Mouse (Mus musculus): ENCODE results near the gene Vegfb.

Gene Vegfb

DNA sequence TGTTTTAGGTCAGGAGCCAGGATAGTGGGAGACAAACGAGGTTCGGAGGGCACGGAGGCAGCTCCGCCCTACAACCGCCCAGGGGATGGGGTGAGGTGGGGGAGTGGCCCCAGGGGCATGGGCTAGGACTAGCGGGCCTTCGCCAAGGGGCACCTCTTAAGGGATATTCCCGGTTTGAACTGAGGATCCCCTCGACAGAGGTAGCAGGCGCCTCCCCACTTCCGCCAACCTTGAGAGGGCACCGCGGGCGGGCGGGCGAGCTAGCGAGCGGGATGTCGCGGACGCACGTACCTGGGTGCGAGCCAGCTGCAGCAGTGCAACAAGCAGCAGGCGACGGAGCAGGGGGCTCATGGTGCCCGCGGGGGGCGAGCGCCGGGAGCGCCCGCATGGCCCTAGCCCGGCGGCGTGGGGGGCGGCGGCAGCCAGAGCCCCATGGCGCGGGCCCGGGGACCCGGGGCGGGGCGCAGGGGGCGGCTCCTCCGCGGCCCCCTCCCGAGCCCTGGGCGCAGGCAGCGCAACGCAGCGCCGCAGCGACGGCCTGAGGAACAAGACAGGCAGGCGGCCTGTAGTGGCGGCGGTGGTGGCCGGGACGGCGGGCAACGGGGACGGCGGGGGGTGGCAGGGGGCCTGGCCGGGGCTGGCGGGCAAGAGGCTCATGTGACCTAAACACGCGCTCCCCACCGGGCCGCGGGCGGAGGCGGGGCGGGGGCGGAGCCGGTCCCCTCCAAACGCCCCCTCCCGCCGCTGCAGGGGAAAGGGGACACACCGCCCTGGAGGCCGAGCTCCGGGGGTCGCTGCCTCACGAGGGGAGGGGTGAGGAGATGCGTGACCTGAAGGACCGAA, at the start of gene Vegfb:
TSS of gene Vegfb (minus strand) at position 591 of the 843 bp plus-strand sequence.
- peak; percentile 80 for DNase-seq (ENCODE audit: low spot score)

DNA sequence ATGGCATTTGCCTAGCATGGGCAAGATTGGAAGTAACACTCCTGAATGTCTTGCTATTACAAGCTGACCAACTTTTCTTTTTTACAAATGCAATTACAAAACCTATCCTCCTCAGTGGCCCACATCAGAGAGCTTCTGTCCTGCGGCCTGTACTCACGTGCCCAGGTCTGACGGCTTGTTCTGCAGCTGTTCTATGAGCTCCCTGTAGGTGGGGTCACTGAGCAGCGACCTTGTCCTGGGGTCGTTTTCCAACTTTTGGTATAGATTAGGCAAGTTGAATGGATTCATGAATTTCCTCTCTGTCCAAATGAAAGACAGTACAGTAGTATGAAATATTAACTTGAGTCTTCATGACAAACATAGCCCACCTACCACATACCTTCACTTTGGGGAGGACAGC, 46.6 kb upstream of the Vegfb start:
- DNase-seq (ENCODE audit: low spot score): no peak

DNA sequence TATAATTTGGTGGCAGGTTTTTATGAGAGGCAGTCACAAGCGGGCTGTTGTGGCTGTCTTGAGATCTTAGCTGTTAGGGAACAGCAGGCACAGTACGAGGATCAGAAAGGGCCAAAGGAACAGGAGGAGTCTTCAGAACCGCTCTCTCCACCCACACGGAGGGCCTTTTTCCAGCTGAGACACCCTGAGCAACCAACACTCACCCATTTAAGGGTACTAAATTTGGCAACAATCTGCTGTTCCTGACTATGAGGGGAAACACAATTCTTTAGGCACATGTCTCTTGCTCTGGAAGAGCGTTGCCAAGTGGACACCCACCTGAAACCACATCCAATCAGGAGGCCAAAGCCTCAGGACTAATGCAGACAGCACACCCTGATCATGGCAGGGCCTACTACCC, 42.1 kb upstream of the Vegfb start:
- no peak for DNase-seq (ENCODE audit: low spot score)

DNA sequence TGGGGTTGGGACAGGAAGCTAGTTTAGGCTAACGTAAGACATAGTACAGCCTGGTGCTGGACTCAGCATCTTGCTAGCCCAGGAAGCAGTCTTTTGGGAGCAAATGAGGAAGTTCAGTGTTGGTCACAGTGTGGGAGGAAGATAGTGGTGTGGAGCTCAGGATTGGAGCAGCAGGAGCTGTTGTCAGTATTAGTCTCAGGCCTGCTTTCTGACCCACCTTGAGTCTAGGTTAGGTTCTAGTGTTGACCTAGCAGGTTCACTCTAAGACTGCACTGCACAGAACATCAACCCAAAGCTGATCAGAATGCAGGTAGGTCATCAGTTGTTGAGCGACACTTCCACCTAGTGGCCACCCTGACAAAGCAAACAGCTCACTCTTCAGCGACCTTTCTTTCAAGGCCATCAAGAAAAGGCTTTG, 32.8 kb upstream of the Vegfb start:
- peak; percentile 53 for DNase-seq (ENCODE audit: low spot score)

DNA sequence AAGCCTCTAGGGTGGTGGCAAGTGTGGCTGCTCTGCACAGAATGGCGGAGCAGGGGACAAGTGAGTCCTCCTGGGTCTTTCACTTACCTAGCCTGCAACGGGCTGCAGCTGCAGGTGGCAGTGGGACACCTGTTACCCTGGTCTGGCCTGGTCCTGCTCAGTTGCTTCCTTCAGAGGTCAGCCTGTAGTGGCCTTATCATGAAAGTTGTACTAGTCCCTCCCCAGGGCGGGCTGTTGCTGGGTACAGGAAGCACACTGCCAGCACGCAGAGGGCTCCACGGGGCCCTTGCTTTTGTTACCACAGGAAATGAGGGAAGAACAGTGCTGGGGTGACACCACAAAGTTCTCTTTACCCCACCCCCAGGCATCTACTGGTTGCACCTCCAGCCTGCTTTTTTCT, 31.7 kb upstream of the Vegfb start, which contains the start of gene Fermt3:
TSS of gene Fermt3 (minus strand) at position 279 of the 400 bp plus-strand sequence.
- DNase-seq (ENCODE audit: low spot score): no peak

DNA sequence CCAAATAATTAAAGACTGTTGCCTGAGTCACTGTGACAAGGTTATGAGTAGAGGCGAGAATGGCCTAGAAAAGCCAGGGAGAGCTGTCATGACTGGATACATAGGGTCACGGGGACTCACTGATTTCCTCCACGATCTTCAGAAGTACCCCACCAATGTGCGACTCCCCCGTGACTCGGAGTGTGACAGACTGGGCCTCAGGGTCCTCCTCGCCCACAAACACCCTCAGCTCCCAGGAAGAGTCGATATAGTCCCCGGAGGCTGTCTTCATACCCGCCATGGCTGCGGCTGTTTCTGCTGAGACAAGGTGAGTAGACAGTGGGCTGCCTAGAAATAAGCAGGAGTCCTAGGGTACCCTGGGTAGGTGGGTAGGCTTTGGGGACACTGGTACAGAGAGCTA, 31.1 kb upstream of the Vegfb start:
- DNase-seq (ENCODE audit: low spot score): no peak

DNA sequence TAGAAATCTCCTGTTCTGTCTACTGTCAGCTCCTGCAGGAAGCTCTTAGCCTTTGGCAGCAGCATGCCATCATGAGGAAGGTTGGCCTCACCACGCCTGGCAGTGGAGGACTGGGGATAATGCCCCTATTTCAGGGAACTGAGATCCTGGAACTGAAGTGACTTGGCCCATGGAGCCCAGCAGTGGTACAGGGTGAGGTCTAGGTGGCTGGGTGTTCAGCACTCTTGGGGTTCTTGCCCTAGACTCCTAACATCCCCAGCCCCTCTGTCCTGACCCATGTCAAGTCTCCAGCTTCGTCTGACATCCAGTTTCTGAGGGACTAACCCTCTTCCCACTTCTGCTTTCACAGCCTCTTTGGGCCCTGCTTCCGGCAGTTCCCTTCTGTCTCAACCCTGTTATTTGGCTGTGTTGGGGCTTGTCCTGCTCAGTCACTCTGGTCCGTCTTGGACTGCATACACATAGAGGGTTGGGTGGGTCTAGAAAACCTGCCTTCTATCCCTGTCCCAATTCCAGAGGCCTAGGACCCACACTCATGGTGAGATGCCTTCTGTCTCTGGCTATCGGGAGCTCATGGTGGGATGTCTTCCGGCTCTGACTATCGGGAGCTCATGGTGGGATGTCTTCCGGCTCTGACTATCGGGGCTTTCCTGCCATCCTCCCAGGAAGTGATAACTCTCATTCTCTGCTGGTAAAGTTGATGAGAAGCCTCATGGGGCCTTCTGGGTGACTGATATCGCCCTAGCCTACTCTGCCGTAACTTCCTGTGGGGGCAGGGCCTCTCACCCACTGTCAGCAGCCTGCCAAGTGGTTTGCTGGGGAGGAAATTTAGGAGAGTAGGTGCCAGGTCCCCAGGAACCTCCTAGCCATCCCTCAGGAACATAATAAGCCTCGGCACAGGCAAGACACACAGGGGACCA, 30.3 kb upstream of the Vegfb start:
- DNase-seq (ENCODE audit: low spot score): no peak

DNA sequence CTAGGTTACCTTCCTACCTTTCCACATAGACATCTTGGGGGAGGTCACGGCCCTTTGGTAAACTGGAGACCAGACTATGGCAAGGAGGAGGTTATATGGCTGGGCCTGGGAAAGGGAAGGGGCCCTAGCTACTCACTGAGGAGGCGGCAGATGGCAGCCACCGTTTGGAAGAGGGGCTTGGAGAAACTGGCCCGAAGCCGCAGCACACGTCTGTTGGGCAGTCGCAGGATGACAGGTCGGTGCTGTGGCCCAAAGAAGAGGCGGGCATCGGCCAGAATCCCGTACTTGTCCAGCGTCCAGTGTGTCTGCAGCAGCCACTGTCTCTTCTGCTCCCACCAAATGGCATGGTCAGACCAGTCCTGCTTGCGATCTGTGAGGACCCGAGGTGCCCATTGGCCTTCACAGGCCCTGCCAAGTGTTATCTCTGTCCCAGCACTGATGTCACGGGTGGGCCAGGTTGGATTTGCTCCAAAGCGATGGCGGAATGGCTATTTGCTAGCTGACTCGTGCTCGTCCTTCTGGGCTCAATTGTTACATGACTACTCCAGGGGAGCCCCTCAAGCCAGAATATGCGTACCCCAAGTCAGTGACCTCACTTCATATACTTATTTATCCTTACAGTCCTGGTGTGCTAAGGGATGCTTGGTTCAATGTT, 27.2 kb upstream of the Vegfb start:
- DNase-seq (ENCODE audit: low spot score): no peak

DNA sequence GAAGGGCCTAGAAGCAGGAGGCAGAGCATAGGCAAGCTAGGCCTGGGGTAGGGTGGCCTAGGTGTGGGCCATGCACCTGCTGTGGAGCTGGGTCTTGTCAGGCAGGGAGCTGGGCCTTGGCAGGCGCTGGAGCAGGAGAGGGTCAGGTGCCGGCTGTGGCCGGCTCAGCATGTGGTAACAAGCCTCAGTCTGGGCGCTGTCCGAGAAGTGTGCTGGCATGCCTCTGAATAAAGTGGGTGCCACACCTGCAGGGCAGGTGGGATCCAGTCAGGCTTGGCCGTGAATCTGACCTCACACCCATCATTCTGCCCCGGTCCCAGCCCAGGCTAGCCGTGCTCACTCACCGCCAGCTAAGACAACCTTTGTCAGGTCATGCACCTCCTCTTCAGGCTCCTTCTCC, 26.5 kb upstream of the Vegfb start:
- no peak for DNase-seq (ENCODE audit: low spot score)

DNA sequence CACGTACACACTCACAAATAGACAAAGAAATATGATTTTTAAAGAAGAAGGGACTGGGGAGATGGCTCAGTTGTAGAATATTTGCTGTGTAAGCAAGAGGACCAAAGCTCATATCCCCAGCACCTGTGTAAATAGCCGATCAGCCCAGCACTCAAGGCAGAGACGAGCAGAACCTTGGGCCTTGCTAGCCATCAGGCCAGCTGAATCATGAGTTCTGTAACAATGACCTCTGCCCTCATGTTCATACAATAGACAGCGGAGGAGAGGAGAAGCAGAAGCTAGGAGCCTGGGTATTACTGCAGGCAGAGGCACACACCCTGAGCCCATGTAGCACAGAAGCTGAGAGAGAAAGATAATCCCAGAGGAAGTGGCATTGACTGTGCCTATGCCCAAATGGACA, 25.0 kb upstream of the Vegfb start:
- DNase-seq (ENCODE audit: low spot score): no peak

DNA sequence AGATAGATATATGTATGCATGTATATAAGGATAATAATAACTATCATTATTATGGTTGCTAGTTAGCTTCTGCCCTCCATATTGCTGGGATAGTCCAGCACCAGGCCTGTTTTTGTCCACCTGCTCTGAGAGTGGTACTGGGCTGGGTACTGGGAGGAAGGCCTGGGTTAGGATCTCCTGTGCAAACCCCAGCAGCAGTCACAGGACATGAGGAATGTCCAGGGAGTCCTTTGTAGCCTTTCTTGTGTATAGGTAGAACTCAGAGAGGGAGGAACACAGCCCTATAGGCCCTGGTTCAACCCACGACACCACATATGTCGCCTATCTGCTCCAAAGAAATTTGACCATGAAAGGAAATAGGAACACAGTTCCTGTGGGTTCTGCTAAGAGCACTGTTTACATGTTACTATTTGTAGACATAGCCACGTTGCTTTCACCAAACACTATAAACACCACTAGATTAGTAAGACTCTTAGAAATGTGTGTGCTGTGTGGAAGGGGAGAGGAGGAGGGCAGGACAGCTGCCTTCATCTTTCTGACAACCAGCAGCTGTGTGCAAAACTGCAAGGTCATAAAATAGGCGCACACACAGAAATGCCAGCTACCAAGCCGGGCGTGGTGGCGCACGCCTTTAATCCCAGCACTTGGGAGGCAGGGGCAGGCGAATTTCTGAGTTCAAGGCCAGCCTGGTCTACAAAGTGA, 19.6 kb upstream of the Vegfb start:
- DNase-seq (ENCODE audit: low spot score): no peak

DNA sequence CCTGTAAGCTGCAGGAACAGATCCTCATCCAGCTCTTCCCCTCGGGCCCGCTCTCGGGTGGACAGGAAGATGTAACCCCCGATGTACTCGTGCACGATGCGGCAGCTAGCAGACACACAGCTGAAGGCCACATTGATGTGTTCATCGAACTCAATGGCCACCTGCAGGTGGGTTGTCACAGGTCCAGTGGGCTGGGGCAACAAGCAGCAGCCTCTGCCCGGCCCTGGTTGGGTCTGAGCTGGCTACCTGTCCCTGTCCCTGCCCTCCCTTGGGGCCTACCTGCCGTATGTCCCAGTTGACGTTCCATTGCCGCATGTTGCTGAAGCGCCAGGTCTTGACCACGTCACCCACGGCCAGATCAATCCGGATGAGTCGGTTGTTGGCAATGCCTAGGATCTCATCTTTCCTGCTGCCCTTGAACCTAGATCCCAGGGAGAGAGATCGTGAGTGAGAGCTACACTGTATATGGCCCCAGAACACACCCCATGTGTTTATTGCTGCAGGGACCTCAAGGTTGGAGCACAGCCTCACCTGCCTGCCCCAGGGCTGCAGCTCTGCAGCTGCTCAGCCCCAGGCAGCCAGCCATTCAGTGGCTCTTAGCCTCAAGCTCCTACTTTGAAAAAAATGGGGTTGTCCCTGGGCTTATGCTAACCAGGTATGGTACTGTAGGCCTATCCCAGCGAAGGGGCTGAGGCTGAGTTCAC, 12.1 kb upstream of the Vegfb start:
- DNase-seq (ENCODE audit: low spot score): no peak

DNA sequence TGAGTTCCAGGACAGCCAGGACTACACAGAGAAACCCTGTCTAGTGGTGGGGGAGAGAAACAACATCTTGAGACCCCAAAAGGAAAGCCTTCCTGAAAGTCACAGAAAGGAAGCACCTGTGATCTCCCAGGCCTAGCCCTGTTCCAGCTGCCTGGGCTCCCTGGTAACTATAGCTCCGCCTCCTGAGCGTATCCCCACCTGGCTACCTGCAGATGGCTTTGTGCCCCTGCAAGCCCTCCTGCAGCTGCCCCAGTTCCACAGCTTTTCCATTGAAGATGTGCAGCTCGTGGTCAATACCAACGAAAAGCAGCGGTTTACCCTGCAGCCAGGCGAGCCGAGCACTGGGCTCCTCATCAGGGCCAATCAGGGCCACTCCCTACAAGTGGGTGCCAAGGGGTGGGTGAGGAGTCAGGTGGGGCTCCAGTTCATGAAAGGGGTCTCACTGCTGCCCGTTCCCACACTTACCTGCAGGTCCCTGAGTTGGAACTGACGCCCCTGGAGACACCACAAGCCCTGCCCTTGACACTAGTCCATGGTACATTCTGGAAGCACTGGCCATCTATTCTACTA, 10.4 kb upstream of the Vegfb start:
- DNase-seq (ENCODE audit: low spot score): no peak

DNA sequence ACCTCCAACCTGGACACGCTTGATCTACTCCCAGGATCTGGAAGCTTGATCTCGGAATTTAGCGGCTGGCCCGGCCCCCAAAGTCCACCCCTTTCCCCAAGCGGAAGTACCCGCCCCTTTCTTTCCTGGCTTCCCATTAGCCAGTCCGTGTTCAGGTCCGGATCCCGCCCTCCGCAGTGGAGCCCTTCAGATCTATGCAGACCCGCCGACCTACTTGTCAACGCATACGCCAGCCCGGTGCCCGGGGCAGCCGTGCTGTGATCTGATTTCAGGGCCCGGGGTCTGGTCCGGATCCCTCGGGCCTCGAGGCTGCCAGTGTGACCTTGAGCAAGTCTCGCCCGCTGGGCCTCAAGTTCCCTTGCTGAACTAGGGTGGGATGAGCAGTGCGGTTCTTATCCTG, 8.6 kb upstream of the Vegfb start, which contains the start of the genes Nudt22 and Trpt1:
TSS of gene Nudt22 (minus strand) at position 112 of the 400 bp plus-strand sequence.
TSS of gene Trpt1 (plus strand) at position 126 of the 400 bp plus-strand sequence.
- peak; percentile 84 for DNase-seq (ENCODE audit: low spot score)

DNA sequence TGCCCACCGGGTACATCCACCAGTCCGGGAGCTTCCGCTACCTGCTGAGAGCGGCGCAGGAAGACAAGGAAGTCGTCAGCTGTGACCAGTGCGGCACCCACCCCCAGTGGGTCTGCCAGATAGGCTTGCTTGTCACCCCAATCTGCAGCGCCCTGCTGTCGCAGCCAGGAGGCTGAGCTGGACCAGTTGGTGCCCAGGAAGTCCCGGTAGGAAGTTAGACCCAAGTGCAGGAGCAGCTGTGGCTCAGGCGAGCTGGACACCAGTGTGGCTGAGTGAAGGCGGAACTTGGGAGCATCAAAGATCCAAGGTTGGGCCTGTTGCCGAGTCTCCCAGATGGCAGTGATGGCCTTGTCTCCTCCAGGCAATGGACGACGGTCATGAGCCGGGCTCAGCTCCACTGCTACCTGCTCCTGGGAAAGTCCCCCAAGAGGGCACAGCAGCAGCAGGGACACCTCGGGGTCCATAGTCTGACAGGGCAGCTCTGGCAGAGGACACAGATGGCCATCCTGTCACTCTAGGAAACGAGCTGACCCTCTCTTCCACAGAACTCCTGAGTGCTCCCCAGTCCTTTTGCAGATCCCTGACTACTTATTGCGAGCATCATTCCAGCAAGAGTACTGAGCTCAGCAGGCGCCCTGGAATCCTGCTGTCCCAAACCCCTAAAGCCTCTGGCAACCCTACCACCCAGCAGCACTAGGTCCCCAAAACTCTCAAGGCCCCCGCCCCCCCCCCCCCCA, 8.0 kb upstream of the Vegfb start:
- DNase-seq (ENCODE audit: low spot score): no peak

DNA sequence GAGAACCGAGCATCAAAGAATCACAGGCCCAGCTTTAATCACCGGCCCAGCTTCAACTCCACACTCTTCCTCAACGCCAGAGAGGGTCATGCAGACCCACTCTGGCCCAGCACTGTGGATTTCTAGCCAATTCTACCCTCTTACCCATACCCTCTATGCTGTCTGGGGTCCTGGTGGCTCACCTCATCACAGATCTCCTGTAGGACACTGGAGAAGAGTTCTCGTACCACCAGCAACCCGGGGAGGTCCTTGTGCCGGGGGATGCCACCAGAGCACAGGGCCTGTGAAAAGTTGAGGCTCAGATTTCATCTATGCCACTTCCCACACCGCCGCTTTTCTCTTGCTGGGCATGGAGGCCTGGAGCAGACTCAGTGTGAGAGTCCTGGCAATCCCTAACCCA, 7.0 kb upstream of the Vegfb start:
- no peak for DNase-seq (ENCODE audit: low spot score)

DNA sequence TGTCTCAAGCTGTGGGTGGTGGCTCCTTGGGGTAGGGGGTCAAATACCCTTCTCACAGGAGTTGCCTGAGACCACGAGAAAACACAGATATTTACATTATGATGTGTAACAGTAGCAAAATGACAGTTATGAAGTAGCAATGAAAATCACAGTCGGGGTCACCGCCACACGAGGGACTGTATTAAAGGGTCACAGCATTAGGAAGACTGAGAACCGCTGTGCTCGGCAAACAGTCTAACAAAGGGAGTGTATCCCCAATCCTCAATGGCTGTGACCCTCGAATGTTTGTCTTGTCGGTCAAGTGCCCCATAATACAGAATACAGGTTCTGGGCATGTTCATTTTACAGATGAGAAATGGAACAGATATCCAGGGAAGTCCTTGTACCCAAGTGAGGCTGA, 6.6 kb upstream of the Vegfb start:
- DNase-seq (ENCODE audit: low spot score): no peak

DNA sequence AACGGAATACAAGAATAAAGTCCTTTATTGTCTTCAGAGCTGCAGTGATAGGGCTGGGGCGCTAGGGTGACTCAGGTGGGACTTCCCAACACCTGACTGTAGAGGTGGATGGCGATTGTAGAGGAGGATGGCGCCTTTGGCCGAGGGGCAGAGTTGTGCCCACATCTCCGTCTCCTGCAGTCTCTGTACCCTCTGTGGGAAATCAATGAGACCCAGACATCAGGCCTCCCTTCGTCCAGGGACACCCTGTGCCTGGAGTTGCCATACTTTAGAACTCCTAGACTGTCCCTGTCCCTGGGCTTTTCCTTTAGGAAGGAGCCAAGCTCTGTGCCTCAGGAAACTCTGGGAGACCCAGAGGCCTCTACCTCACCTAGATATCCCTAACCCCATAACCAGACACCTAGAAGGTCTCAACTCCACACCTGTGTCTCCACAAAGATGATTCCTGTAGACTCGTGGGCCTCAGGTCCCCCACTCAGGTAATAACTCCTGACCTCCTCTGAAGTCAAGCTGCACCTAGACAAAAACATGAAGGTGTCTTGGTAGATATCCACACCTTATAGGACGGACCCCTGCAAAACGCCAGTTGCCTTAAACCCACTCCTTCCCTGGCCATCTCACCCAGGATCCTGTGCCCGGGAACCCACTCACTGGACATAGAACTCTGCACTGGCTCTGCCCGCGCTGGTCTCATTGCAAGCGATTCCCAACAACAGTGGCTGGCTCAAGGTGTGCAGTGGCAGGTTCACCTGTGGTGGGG, 5.7 kb upstream of the Vegfb start:
- DNase-seq (ENCODE audit: low spot score): no peak

All from ovary, postnatal 36 days (tissue).